Mouse (Mus musculus) liver, adult 2 months (tissue): Measurements from ENCODE around the gene Maats1.

Experiments
- CTCF ChIP-seq: fragments of 200-500 bp; IDR thresholded peaks from 2 replicates; pipeline ENCODE4 v1.5.1; 2011; ENCODE audit warnings: low read depth, low read length, control low read depth
- POLR2A ChIP-seq: fragments of 200-500 bp; IDR thresholded peaks from 2 replicates; pipeline ENCODE4 v1.6.1; 2011; ENCODE audit warnings: low read length, control low read depth; ENCODE audit not compliant: insufficient read depth; ENCODE audit errors: extremely low read depth

GRCm38 (mm10) chr16:38287357-38287756 lies 54.6 kb downstream of the Maats1 start:
- TF ChIP-seq POLR2A = no peak
- no peak for TF ChIP-seq CTCF
